In genomic region chr14:77011804-77012203, GRCm38 (mm10) we compare ENCODE assay signal across 8 mouse cellular contexts. TPM values are rescaled to one million over a fixed set of nuclear protein-coding genes. Genes with fewer than 3 reads are reported as not detected.
DNase-seq lines count a peak whose midpoint lies in the region; ATAC-seq and TF ChIP-seq lines count a peak whose summit lies in the region.

No protein-coding gene starts in this region.

- no peak overlapping the region for H3K27ac ChIP-seq in limb, embryonic 11.5 days (replicated peaks; ENCODE audit: low read depth, low read length)
- no peak overlapping the region for H3K27ac ChIP-seq in neural tube, embryonic 11.5 days (ENCODE audit: low read depth, low read length)
- H3K27ac ChIP-seq in thymus, adult 2 months (ENCODE audit: control insufficient read depth, insufficient read depth, low read length): no peak overlapping the region

- no peaks in the 10 kb centered on the region for H3K9me3 ChIP-seq in limb, embryonic 11.5 days (ENCODE audit: control insufficient read depth, low read length)
- H3K9me3 ChIP-seq in neural tube, embryonic 11.5 days (ENCODE audit: control insufficient read depth, low read length): no peaks in the 10 kb centered on the region

- no peak for TF ChIP-seq POLR2A in thymus, adult 2 months (IDR thresholded peaks at IDR 0.05; ENCODE audit: control insufficient read depth, extremely low read depth, insufficient read depth, low read length, poor library complexity)

- H3K4me1 ChIP-seq in limb, embryonic 11.5 days (ENCODE audit: control insufficient read depth, insufficient read depth, low read length): no peaks in the 10 kb centered on the region
- no peaks in the 10 kb centered on the region for H3K4me1 ChIP-seq in neural tube, embryonic 11.5 days (ENCODE audit: control insufficient read depth, insufficient read depth, low read length)
- H3K4me1 ChIP-seq in thymus, adult 2 months (replicated peaks; ENCODE audit: control insufficient read depth, insufficient read depth, low read length): no peaks in the 10 kb centered on the region

- no peaks in the 10 kb centered on the region for H3K27me3 ChIP-seq in limb, embryonic 11.5 days (ENCODE audit: control insufficient read depth, insufficient read depth, low read length)
- H3K27me3 ChIP-seq in neural tube, embryonic 11.5 days (ENCODE audit: control insufficient read depth, insufficient read depth, low read length): no peaks in the 10 kb centered on the region
- H3K27me3 ChIP-seq in thymus, adult 2 months (ENCODE audit: control insufficient read depth, insufficient read depth, low read length): no peaks in the 10 kb centered on the region

- H3K4me3 ChIP-seq in limb, embryonic 11.5 days (ENCODE audit: low read depth, low read length): no peak overlapping the region
- H3K4me3 ChIP-seq in neural tube, embryonic 11.5 days (ENCODE audit: low read depth, low read length): no peak overlapping the region
- H3K4me3 ChIP-seq in thymus, adult 2 months (ENCODE audit: control insufficient read depth, insufficient read depth, low read length): no peak overlapping the region

- DNase-seq in B cell, adult 2 months: peak; percentile 67 to 74
- DNase-seq in NIH3T3 (ENCODE audit: low read depth): peak; percentile 85
- peak; percentile 72 for DNase-seq in cerebellum, adult 8-10 months
- DNase-seq in frontal cortex, postnatal 14 days (ENCODE audit: low spot score in 2 of 2): peak; percentile 53 to 76
- peak; percentile 48 to 81 for DNase-seq in kidney, adult 8-10 months
- peak; percentile 85 for DNase-seq in limb, embryonic 11.5 days (ENCODE audit: low spot score)
- DNase-seq in neural tube, embryonic 11.5 days (ENCODE audit: low spot score): peak; percentile 84
- peak; percentile 57 for DNase-seq in thymus, adult 2 months

- H3K4me2 ChIP-seq in limb, embryonic 11.5 days (ENCODE audit: low read depth, severe bottlenecking): no peak overlapping the region
- no peak overlapping the region for H3K4me2 ChIP-seq in neural tube, embryonic 11.5 days (ENCODE audit: low read depth)

- H3K36me3 ChIP-seq in limb, embryonic 11.5 days (ENCODE audit: control insufficient read depth, insufficient read depth, low read length): no peaks in the 10 kb centered on the region
- H3K36me3 ChIP-seq in neural tube, embryonic 11.5 days (ENCODE audit: control insufficient read depth, insufficient read depth, low read length): no peaks in the 10 kb centered on the region
- no peaks in the 10 kb centered on the region for H3K36me3 ChIP-seq in thymus, adult 2 months (ENCODE audit: control insufficient read depth, insufficient read depth, low read length)

- no peak for ATAC-seq in limb, embryonic 11.5 days (ENCODE audit: insufficient number of reproducible peaks, low FRiP score, low TSS enrichment, low read depth)
- ATAC-seq in neural tube, embryonic 11.5 days (ENCODE audit: insufficient read depth, low FRiP score, low TSS enrichment): peak; percentile 58; the same call in 1 of the 2 replicates

- H3K9ac ChIP-seq in limb, embryonic 11.5 days (ENCODE audit: low read length): no peak overlapping the region
- H3K9ac ChIP-seq in neural tube, embryonic 11.5 days (ENCODE audit: low read length): no peak overlapping the region

- TF ChIP-seq CTCF in thymus, adult 2 months (IDR thresholded peaks at IDR 0.05; ENCODE audit: borderline replicate concordance, control insufficient read depth, extremely low read depth, insufficient read depth, low read length, poor library complexity): no peak

- 4% methylated on average over 3 of the region's 3 CpGs for WGBS in limb, embryonic 11.5 days
- WGBS in neural tube, embryonic 11.5 days: 11% methylated on average over 3 of the region's 3 CpGs
- 16% methylated on average over 3 of the region's 3 CpGs for WGBS in thymus, adult 2 months

RNA-seq across cellular contexts. Expression of gene Ccdc122, which starts 24.8 kb away (rescaled TPM):
- 1.6 and 2.4 TPM in 2 replicates for polyA plus RNA-seq in limb, embryonic 11.5 days (2014; fragmentation: Nextera tagmentation; extraction: Ambion mirVana)
- polyA plus RNA-seq in neural tube, embryonic 11.5 days (2014; fragmentation: Nextera tagmentation; extraction: Ambion mirVana): 0.92 and 1.6 TPM in 2 replicates
- polyA plus RNA-seq in thymus, adult 2 months (2012; rRNA removed): 0.50 and 0.58 TPM in 2 replicates

RNA-seq across cellular contexts. Expression of gene Lacc1, which starts 24.9 kb away (rescaled TPM):
- 3.7 and 4.3 TPM in 2 replicates for polyA plus RNA-seq in limb, embryonic 11.5 days (2014; fragmentation: Nextera tagmentation; extraction: Ambion mirVana)
- 3.4 and 4.2 TPM in 2 replicates for polyA plus RNA-seq in neural tube, embryonic 11.5 days (2014; fragmentation: Nextera tagmentation; extraction: Ambion mirVana)
- 6.0 and 8.8 TPM in 2 replicates for polyA plus RNA-seq in thymus, adult 2 months (2012; rRNA removed)
